Mouse (Mus musculus) neural tube, postnatal 0 days (tissue): ENCODE data around the gene Ciita. TPM values are rescaled to one million over a fixed set of nuclear protein-coding genes. Genes with fewer than 3 reads are reported as not detected.

Experiments used
- polyA plus RNA-seq: library from polyadenylated mRNA; unstranded; fragments of >200 nt; fragmentation: Nextera tagmentation; extraction: Ambion mirVana; gene quantifications from 2 replicates; pipeline ENCODE4 v1.2.1, GENCODE M21; 2015

Ciita gene
- 0.36 and 0.42 TPM in 2 replicates for polyA plus RNA-seq

DNA sequence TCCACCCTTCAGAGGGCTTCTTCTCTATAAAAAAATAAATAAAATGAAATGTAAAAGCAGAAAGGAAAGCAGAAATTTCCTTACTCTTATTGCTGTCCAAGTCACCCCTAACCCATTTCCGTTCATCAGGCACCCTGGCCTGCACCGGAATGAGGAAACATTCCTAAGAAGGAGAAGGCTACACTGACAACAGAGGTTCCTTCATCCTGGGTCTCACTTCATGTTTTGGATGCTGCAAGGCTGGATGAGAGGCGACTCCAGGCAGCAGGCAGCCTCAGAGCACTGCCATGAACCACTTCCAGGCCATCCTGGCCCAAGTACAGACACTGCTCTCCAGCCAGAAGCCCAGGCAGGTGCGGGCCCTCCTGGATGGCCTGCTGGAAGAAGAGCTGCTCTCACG, at the start of gene Ciita:
Gene Ciita, plus strand, starts transcription at position 203 of the 400 bp plus-strand sequence.

DNA sequence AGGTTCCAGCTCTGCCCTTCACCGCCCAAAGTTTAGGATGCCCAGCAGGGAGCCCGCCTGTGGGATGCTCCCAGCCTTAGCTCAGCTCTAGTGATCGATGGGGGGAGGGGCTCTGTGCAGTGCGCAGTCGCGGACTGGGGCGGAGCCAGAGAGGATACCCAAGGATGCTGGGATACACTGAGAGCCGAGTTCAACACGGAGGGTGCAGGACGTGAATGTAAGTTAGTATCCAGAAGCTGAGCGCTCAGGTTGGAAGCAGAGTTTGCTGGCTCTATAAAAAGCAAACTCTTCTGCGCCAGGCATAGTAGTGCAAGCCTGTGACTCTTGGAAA, 32.6 kb upstream of the Ciita start, which contains the start of gene Tvp23a:
Gene Tvp23a, minus strand, starts transcription at position 99 of the 331 bp plus-strand sequence.

DNA sequence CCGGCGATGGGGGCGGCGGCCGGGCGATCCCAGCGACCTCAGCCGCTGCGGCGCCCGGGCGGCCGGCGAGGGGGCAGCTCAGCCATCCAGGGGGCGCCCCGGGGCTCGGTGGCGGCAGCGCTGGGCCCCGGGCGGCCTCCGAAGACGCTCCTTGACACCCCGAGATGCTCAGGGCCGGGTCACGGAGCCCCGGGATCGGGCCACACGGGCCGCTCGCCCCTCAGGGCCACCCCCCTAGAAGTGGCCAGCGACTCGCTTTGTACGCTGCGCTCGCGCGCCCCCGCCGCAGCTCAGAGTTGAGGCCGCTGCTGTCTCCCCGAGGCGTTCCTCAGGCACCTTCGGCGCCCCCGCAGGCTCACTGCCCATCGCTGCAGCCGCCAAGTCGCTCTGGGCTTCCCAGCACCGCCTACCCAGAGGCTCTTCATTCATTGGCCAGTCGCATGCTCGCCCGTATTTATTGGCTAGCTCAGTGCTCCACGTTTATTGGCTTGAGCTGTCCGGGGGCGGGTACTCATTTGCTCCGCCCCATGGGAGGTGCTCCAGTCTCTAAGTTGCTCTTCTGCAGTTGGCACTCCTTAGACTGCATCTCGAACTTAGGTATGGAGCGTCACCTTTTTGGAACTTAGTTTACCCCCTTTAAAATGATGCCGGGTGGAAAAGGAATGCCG, 63.0 kb downstream of the Ciita start, which contains the start of gene Dexi:
Gene Dexi, minus strand, starts transcription at position 357 of the 668 bp plus-strand sequence.

GRCm38 (mm10) chr16:10544995-10545622, 65.2 kb downstream of the Ciita start, which contains the start of gene Clec16a:
TSS of gene Clec16a (plus strand) at chr16:10545339.

Other genes starting within 250 kb of the Ciita start
- 30.4 and 31.1 TPM in 2 replicates for gene Emp2, start 166.1 kb upstream of the Ciita start, polyA plus RNA-seq
- 37.8 and 43.0 TPM in 2 replicates for gene Tekt5, start 84.6 kb upstream of the Ciita start, polyA plus RNA-seq
- 35.6 and 42.3 TPM in 2 replicates for gene Nubp1, start 68.1 kb upstream of the Ciita start, polyA plus RNA-seq
- gene Tvp23a, start 32.7 kb upstream of the Ciita start, polyA plus RNA-seq, result 35.4 and 39.1 TPM in 2 replicates
- 27.2 and 32.4 TPM in 2 replicates for gene Dexi, start 63.0 kb downstream of the Ciita start, polyA plus RNA-seq
- gene Clec16a, start 65.3 kb downstream of the Ciita start, polyA plus RNA-seq, result 66.2 and 72.3 TPM in 2 replicates